Mouse (Mus musculus) central nervous system, embryonic 14 days (tissue): ENCODE results near the gene Tsc2. TPM values are rescaled to one million over a fixed set of nuclear protein-coding genes. Genes with fewer than 3 reads are reported as not detected.

Experiments
- polyA plus RNA-seq: library from polyadenylated mRNA; depleted of rRNA; stranded (reverse); fragments of >200 nt; gene quantifications from 2 replicates; pipeline ENCODE4 v1.2.3, GENCODE M21; 2012; rRNA removed

Tsc2 gene
- 175 and 176 TPM in 2 replicates for polyA plus RNA-seq

DNA sequence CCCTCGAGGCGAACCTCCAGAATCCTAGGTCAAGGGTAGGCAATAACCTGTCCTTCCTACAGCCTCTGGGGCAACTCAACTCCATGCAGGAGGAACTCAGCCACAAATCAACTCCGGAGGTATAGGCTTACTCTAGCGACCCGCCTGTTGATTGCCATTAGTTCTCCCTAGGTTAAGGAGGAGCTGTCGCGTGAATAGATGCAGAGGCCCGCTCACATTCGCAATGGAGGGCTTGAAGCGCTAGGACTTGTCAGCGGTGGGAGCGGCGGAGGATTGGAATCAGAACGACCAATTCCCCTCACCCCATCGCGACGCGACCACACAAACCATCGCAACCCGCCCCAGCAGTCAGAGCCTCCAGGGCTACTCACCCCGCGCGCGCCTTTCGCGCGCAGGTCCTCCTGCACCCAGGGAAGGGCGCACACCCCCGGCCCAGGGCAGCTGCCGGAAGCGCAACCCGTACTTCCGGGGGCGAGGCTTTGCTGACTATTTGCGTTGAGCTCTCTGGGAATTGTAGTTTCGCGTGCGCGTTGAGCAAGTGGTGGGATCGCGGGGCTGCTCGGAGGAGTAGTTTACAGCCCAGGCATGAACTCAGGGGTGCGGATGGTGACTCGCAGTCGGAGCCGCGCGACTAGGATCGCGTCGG, at the start of gene Tsc2, which contains the start of gene Nthl1:
Gene Tsc2, minus strand, starts transcription at position 464 of the 646 bp plus-strand sequence.
Gene Nthl1, plus strand, starts transcription at position 514 of the 646 bp plus-strand sequence.

DNA sequence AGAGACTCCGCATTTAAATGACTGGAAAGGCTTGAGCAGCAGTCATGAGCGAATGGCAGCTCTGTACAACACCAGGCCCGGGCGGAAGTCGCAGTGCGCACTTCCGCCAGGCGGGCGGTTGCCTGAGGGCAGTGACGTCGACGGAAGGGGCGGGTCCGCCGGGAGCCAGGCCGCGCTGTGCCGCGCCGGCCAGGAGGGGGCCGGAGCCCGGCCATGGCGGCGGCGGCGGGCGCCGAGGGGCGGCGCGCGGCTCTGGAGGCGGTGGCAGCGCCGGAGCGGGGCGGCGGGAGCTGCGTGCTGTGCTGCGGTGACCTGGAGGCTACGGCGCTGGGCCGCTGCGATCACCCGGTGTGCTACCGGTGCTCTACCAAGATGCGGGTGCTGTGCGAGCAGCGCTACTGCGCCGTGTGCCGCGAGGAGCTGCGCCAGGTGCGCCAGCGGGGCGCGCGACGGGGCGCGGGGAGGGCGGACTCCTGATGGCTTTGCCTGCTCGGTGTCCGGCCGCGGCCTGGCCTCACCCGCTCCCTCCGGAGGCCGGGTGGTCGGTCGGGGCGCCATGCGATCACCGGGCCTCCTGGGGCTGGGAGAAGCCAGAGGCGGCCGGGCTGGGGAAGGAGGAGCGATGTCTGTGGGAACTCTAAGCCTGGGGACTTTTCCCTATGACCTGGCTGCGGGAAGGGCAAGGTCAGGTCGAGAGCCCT, 37.3 kb upstream of the Tsc2 start, which contains the start of gene Zfp598:
Gene Zfp598, plus strand, starts transcription at position 143 of the 701 bp plus-strand sequence.

DNA sequence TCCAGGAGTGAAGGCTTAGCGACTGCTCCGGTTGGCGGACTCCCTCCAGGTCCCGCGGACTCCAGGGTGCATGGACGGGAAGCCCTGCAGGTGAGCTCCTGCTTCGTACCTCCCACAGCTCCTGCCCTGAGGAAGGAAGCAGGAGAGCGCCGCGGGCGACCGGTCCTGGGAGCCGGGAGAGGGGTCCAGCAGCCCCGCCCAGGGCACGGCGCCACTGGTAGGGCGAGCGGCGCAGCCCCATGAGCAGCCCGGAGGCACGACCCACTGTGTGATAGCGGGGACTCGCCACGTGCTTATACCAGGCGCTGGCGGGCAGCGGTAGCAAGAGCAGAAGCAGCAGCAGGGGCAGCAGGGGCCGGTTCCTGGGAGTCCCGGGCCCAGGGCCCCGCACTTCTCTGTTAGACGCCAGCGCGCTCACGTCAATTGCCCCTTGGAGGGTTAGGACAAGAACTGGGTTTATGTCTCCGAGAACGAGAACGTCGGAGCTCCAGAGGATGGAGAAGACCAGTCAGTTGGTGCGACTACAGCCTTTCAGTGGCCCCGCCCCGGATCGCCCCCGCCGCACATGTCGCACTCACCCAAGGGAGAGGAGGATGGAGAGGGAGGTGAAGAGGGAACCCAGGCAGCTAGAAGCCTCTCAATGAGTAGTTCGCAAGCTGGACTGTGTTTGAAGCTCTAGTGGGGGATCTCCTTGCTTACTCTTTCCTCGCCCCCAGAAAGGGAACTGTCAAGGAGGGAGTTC, 25.8 kb upstream of the Tsc2 start, which contains the start of gene Npw:
Gene Npw, minus strand, starts transcription at position 441 of the 742 bp plus-strand sequence.

DNA sequence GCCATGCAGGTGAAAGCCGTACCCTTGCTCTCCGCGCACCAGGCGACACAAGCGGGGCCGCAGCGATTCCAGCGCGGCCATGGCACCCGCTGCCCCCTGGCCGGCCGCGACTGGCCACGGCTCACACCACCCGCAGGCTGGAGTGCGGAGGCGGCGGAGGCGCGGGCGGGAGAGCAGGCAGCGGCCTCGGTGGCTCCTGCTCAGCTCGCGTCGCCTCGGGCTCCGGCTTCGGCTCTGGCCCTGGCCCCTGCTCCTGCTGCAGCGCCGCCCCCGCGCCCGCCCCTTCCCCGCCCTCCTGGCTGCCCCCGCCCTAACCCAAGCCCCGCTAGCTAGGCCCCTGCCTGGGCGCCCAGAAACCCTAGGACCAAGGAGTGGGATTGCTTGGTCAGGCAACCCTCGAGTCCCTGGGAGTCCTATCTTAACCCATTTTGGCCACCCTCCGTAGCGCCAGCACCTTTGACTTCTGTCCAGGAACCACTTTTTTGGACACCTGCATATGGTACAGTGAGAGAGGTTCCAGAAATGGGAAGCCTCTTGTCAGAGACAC, 17.7 kb upstream of the Tsc2 start, which contains the start of gene Slc9a3r2:
Gene Slc9a3r2, minus strand, starts transcription at position 258 of the 547 bp plus-strand sequence.

DNA sequence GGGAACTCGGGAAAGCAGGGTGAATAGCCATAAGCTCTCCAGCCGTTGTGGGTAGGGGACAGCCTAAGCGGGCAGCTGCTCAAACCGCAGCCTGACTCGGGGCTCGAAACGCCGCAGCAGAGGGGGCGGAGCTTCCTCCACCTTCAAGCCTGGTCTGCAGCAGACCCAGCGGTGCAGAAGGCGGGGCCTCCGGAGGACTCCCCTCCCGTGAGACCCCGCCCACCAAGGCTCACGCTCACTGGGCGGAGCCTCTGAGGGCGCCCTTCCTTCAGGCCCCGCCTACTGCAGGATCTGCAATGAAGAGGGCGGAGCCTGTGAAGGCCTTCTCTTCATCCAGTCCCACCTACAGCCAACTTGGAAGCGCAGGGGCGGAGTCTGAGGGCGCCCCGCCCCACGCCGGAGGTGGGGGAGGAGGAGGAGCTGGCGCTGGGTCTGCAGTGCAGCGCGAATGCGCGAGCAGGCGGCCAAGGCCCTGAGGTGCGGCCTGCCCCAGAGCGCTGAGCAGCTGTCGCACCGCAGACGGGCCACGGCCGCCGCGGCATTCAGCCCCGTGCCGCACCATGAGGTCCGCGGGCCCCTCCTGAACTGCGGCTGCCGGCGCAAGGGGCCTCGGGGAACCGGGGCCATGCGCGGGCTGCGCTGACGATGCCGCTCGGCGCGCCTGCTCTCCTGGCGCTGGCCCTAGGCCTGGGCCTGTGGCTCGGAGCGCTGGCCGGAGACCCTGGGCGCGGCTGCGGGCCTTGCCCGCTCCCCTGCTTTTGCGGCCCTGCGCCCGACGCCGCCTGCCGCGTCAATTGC, 82.6 kb downstream of the Tsc2 start, which contains the start of gene Pkd1:
Gene Pkd1, plus strand, starts transcription at position 217 of the 798 bp plus-strand sequence.

Other genes starting within 250 kb of the Tsc2 start
- 392 and 424 TPM in 2 replicates for gene Rnps1, start 218.1 kb downstream of the Tsc2 start, polyA plus RNA-seq
- gene Eci1, start 206.0 kb downstream of the Tsc2 start, polyA plus RNA-seq = 31.1 and 38.3 TPM in 2 replicates
- gene Dnase1l2, start 189.5 kb downstream of the Tsc2 start, polyA plus RNA-seq = 26.4 and 29.0 TPM in 2 replicates
- 82.5 and 89.4 TPM in 2 replicates for gene E4f1, start 162.3 kb downstream of the Tsc2 start, polyA plus RNA-seq
- gene Pgp, start 162.2 kb downstream of the Tsc2 start, polyA plus RNA-seq = 43.4 and 44.6 TPM in 2 replicates
- gene Bricd5, start 158.7 kb downstream of the Tsc2 start, polyA plus RNA-seq = 0.43 and 1.0 TPM in 2 replicates
- 51.2 and 55.8 TPM in 2 replicates for gene Mlst8, start 153.6 kb downstream of the Tsc2 start, polyA plus RNA-seq
- gene Caskin1, start 144.0 kb downstream of the Tsc2 start, polyA plus RNA-seq = 93.1 and 111 TPM in 2 replicates
- 333 and 335 TPM in 2 replicates for gene Traf7, start 104.7 kb downstream of the Tsc2 start, polyA plus RNA-seq
- 4.1 and 5.0 TPM in 2 replicates for gene Rab26, start 98.4 kb downstream of the Tsc2 start, polyA plus RNA-seq
- 60.4 and 62.9 TPM in 2 replicates for gene Pkd1, start 82.8 kb downstream of the Tsc2 start, polyA plus RNA-seq
- gene Nthl1, start 50 bp upstream of the Tsc2 start, polyA plus RNA-seq = 16.0 and 16.5 TPM in 2 replicates
- gene Slc9a3r2, start 17.7 kb upstream of the Tsc2 start, polyA plus RNA-seq = 27.3 and 36.1 TPM in 2 replicates
- gene Npw, start 25.8 kb upstream of the Tsc2 start, polyA plus RNA-seq = 0.16 and 0.29 TPM in 2 replicates
- gene Zfp598, start 37.1 kb upstream of the Tsc2 start, polyA plus RNA-seq = 85.5 and 87.5 TPM in 2 replicates
- gene Syngr3, start 57.3 kb upstream of the Tsc2 start, polyA plus RNA-seq = 58.6 and 60.6 TPM in 2 replicates
- 31.7 and 33.2 TPM in 2 replicates for gene Gfer, start 63.5 kb upstream of the Tsc2 start, polyA plus RNA-seq
- gene Noxo1, start 63.6 kb upstream of the Tsc2 start, polyA plus RNA-seq = 9.5 and 9.7 TPM in 2 replicates
- 71.6 and 77.7 TPM in 2 replicates for gene Tbl3, start 75.0 kb upstream of the Tsc2 start, polyA plus RNA-seq
- 0.36 TPM in 2 replicates for gene Rnf151, start 85.4 kb upstream of the Tsc2 start, polyA plus RNA-seq
- 1,943 and 2,057 TPM in 2 replicates for gene Rps2, start 85.5 kb upstream of the Tsc2 start, polyA plus RNA-seq
- 219 and 243 TPM in 2 replicates for gene Ndufb10, start 91.8 kb upstream of the Tsc2 start, polyA plus RNA-seq
- 0.08 and 0.10 TPM in 2 replicates for gene Rpl3l, start 95.2 kb upstream of the Tsc2 start, polyA plus RNA-seq
- gene Msrb1, start 104.0 kb upstream of the Tsc2 start, polyA plus RNA-seq = 36.8 and 38.8 TPM in 2 replicates
- 0.28 and 1.5 TPM in 2 replicates for gene Hs3st6, start 120.4 kb upstream of the Tsc2 start, polyA plus RNA-seq
- gene Meiob, start 171.7 kb upstream of the Tsc2 start, polyA plus RNA-seq = not detected in 2 replicates
- gene Hagh, start 207.5 kb upstream of the Tsc2 start, polyA plus RNA-seq = 34.3 and 35.3 TPM in 2 replicates
- gene Fahd1, start 217.7 kb upstream of the Tsc2 start, polyA plus RNA-seq = 16.0 and 16.6 TPM in 2 replicates
- gene Igfals, start 233.4 kb upstream of the Tsc2 start, polyA plus RNA-seq = 0.05 and 0.13 TPM in 2 replicates